Mouse (Mus musculus) limb, embryonic 13.5 days (tissue): ENCODE results near the gene Tnrc6c. TPM values are rescaled to one million over a fixed set of nuclear protein-coding genes. Genes with fewer than 3 reads are reported as not detected.

ENCODE experiments used
- ATAC-seq: fragments of 200-750 bp; cut with Nextera tagmentation; 2 replicates; pipeline ENCODE4 v1.8.0; 2017; ENCODE audit warnings: low read depth, moderate number of reproducible peaks, moderate TSS enrichment; ENCODE audit not compliant: low FRiP score
- H3K27ac ChIP-seq: fragments of 300-500 bp; sonication (generic); 2 replicates; pipeline ENCODE4 v1.5.1; 2015; ENCODE audit warnings: inconsistent platforms, mild to moderate bottlenecking, moderate library complexity
- H3K27me3 ChIP-seq: fragments of 300-500 bp; sonication (generic); 2 replicates; pipeline ENCODE4 v1.6.1; 2015; ENCODE audit warnings: mild to moderate bottlenecking, inconsistent platforms
- H3K36me3 ChIP-seq: fragments of 300-500 bp; sonication (generic); 2 replicates; pipeline ENCODE4 v1.6.1; 2015; ENCODE audit warnings: inconsistent platforms, mild to moderate bottlenecking, moderate library complexity
- H3K4me1 ChIP-seq: fragments of 300-500 bp; sonication (generic); 2 replicates; pipeline ENCODE4 v1.6.1; 2015; ENCODE audit warnings: inconsistent platforms
- H3K4me2 ChIP-seq: fragments of 300-500 bp; sonication (generic); replicated peaks from 2 replicates; pipeline ENCODE4 v1.6.1; 2015; ENCODE audit warnings: inconsistent platforms, mild to moderate bottlenecking, moderate library complexity
- H3K4me3 ChIP-seq: fragments of 300-500 bp; sonication (generic); 2 replicates; pipeline ENCODE4 v1.5.1; 2015; ENCODE audit warnings: moderate library complexity, mild to moderate bottlenecking, inconsistent platforms
- H3K9ac ChIP-seq: fragments of 300-500 bp; sonication (generic); 2 replicates; pipeline ENCODE4 v1.6.1; 2015; ENCODE audit warnings: mild to moderate bottlenecking, inconsistent platforms
- H3K9me3 ChIP-seq: fragments of 300-500 bp; sonication (generic); 2 replicates; pipeline ENCODE4 v1.6.1; 2016; ENCODE audit warnings: inconsistent platforms
- WGBS: fragments of 180-500 bp; shearing (Covaris S2); methylation state at CpG from one replicate; pipeline ENCODE4 v1.1.7; 2015; 5-methylcytosine and 5-hydroxymethylcytosine counted together
- polyA plus RNA-seq: library from polyadenylated mRNA; unstranded; fragments of >200 nt; fragmentation: Nextera tagmentation; extraction: Ambion mirVana; gene quantifications from 2 replicates; pipeline ENCODE4 v1.2.1, GENCODE M21; 2015

The Tnrc6c gene
- polyA plus RNA-seq, 1 experiment from 2014 or later: 19.6 TPM

DNA sequence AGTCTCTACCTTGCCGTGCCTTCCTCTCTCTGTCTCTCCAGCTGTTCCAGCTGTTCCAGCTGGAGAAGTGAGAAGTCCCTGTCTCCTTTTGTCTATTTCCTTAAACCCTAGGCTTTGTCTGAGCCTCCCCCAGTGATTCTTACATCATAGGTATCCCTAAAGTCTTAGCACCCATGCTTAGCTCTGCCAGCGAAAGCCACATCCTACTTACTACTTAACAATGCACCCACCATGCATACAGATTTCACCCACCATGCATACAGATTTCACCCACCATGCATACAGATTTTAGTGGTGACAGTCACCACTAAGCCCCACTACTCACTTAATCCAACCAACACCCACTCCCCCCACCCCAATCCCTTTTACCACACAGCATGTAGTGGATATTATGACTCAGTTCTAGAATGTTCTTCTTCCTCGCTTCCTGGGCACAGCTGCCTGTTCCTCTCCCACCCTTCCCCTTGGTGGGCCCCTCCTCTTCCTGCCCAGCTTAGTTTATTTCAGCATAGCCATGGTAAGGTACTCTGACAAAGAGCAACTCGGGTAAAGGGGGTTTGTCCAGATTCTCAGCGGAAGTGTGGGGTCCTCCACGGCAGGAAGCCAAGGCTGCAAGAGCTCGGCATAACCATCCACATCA is 14.6 kb upstream of the Tnrc6c start:
- no peak overlapping the region for H3K27ac ChIP-seq
- H3K9me3 ChIP-seq: no peaks in the 10 kb centered on the region
- H3K4me2 ChIP-seq: no peak overlapping the region
- ATAC-seq: no peak
- no peak overlapping the region for H3K9ac ChIP-seq
- H3K36me3 ChIP-seq: no peaks in the 10 kb centered on the region
- no peaks in the 10 kb centered on the region for H3K27me3 ChIP-seq
- 72% methylated on average over 7 of the region's 7 CpGs for WGBS
- no peak overlapping the region for H3K4me3 ChIP-seq
- H3K4me1 ChIP-seq: peaks cover 29% of the 10 kb centered on the region; the same call in 1 of the 2 replicates

- Histone ChIP-seq H3K27me3 (no peaks in the 10 kb centered on the region), H3K4me3 (no peak overlapping the region), H3K36me3 (no peaks in the 10 kb centered on the region), H3K9me3 (no peaks in the 10 kb centered on the region), H3K4me2 (no peak overlapping the region), H3K27ac (no peak overlapping the region), H3K4me1 (peaks cover 19% of the 10 kb centered on the region; the same call in 1 of the 2 replicates), H3K9ac (no peak overlapping the region)
- ATAC-seq: no peak
- 76% methylated on average over 2 of the region's 2 CpGs for WGBS
Measured at GRCm38 (mm10) chr11:117642181-117642580, 11.9 kb upstream of the Tnrc6c start.

DNA sequence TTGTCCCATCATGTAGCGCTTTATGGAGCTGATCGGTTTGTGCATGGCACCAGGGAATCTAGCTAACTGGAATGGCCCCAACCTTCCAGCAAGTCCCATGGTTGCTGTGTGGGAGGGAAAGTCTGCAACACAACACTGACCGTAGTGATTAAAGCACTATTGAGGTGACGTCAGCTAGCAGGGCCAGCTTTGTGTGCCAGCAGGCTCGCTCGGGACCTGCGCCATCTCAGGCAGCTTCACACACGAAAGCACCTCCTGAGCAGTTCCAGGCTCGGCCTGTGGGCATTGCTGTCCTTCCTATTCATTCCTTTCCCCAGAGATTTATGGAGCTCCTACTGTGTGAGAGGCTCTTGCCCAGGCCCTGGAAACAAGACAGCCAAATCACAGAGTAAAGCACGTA is 10.8 kb upstream of the Tnrc6c start:
- no peak overlapping the region for H3K9ac ChIP-seq
- no peak overlapping the region for H3K4me3 ChIP-seq
- WGBS: 56% methylated on average over 10 of the region's 10 CpGs
- no peaks in the 10 kb centered on the region for H3K9me3 ChIP-seq
- H3K27me3 ChIP-seq: no peaks in the 10 kb centered on the region
- H3K4me2 ChIP-seq: no peak overlapping the region
- H3K36me3 ChIP-seq: no peaks in the 10 kb centered on the region
- no peak overlapping the region for H3K27ac ChIP-seq
- ATAC-seq: no peak
- peaks cover 18% of the 10 kb centered on the region; the same call in 1 of the 2 replicates for H3K4me1 ChIP-seq

DNA sequence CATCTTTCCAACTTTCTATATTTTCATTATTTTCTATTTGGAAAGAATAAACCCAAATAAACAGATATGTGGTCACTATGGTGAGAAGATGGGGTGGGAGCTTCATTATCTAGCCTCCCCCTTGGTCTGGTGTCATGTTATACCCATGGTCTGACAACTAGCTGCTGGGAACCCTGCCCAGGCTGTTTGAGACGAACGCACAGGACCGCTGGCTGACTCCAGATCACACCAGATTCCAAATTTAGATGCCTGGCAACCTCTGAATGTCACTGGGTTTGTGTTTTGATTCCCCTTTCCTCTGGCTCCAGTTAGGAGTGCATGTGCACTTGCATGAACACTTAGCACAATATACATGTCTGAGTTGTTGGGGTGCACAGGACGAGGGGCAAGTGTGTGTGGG is 7.3 kb upstream of the Tnrc6c start:
- no peaks in the 10 kb centered on the region for H3K9me3 ChIP-seq
- WGBS: 77% methylated on average over 4 of the region's 4 CpGs
- H3K4me1 ChIP-seq: peaks cover 5% of the 10 kb centered on the region; the same call in 1 of the 2 replicates
- H3K27ac ChIP-seq: no peak overlapping the region
- no peak overlapping the region for H3K4me3 ChIP-seq
- no peak overlapping the region for H3K9ac ChIP-seq
- no peak overlapping the region for H3K4me2 ChIP-seq
- no peak for ATAC-seq
- H3K27me3 ChIP-seq: 0 out of 2 replicates have a peak, but pooled peaks cover 2% of the 10 kb centered on the region
- no peaks in the 10 kb centered on the region for H3K36me3 ChIP-seq

DNA sequence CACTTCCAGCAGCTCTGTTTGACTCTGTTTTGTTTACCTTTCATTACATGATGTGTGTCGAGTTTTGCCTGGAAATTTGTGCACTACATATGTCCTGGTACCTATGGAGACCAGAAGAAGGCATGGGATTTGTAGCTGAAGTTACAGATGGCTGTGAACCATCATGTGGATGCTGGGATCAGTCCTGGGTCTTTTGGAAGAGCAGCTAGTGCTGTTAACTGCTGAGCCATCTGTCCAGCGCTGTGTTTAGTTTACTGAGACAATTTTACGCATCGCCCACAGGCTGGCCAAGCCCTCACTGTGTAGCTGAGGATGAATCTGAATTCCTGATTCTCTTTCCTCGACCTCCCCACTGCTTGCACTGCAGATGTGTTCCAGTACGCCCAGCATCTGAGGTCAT is 6.1 kb upstream of the Tnrc6c start:
- Histone ChIP-seq H3K9ac (no peak overlapping the region), H3K9me3 (no peaks in the 10 kb centered on the region), H3K4me1 (peaks cover 6% of the 10 kb centered on the region; the same call in 1 of the 2 replicates), H3K36me3 (no peaks in the 10 kb centered on the region), H3K4me2 (no peak overlapping the region), H3K4me3 (no peak overlapping the region), H3K27ac (no peak overlapping the region), H3K27me3 (0 out of 2 replicates have a peak, but pooled peaks cover 2% of the 10 kb centered on the region)
- 70% methylated on average over 6 of the region's 6 CpGs for WGBS
- no peak for ATAC-seq

DNA sequence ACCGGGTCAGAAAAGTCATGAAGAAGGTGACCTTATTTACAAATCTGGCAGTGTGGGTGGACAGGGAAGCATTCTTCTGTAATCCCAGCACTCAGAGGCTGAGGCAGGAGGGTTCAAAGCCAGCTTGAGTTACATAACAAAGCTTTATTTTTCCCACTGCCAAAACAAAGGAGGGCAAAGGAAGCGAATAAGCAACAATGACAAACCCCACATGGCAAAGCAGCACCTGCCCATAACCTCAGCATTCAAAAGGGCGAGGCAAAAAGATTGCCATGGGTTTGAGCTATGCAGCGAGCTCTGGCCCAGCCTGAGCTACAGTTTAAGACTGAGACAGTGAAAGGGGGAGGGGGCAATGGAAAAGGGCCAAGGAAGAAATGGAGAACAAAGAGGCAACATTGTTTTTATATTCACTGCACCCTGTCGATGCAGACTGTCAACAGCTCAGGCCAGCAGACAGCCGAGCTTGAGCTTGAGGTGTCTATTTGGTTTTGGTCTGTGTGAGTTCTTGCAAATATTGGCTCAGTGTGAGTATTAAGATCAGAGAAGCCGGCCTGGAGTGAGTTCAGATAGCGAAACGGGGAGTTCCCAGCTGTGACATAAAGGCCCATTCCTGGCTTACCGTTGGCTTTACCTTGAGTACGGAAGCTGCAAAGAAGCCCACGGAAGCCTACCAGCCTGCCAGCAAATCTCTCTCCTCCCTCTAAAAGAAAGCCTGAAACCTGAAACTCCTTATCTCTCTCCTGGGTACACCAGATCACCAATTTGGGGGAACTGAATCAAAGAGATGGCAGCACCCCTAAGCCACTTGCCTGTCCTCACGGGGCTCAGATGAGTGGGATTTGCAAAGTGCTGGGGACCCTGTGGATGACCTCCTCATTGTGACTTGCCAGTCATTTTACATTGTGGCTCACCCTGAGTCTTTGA is 3.1 kb upstream of the Tnrc6c start:
- 0 out of 2 replicates have a peak, but pooled peaks cover 2% of the 10 kb centered on the region for H3K27me3 ChIP-seq
- WGBS: 74% methylated on average over 13 of the region's 13 CpGs

GRCm38 (mm10) chr11:117652907-117653306 is 1.2 kb upstream of the Tnrc6c start:
- peak overlapping the region; percentile 77 for H3K4me2 ChIP-seq
- no peak overlapping the region for H3K27ac ChIP-seq
- peaks cover 24% of the 10 kb centered on the region for H3K4me1 ChIP-seq
- peak overlapping the region; percentile 73; the same call in 1 of the 2 replicates for H3K9ac ChIP-seq
- no peaks in the 10 kb centered on the region for H3K9me3 ChIP-seq
- no peak overlapping the region for H3K4me3 ChIP-seq
- H3K27me3 ChIP-seq: 0 out of 2 replicates have a peak, but pooled peaks cover 2% of the 10 kb centered on the region
- no peaks in the 10 kb centered on the region for H3K36me3 ChIP-seq
- no peak for ATAC-seq
- 66% methylated on average over 3 of the region's 3 CpGs for WGBS

More for the DNA sequence above, 3.1 kb upstream of the Tnrc6c start:
- Histone ChIP-seq H3K9ac (no peak overlapping the region), H3K36me3 (no peaks in the 10 kb centered on the region), H3K4me3 (no peak overlapping the region), H3K4me2 (no peak overlapping the region), H3K9me3 (no peaks in the 10 kb centered on the region), H3K27ac (no peak overlapping the region), H3K4me1 (peaks cover 8% of the 10 kb centered on the region)
- no peak for ATAC-seq

DNA sequence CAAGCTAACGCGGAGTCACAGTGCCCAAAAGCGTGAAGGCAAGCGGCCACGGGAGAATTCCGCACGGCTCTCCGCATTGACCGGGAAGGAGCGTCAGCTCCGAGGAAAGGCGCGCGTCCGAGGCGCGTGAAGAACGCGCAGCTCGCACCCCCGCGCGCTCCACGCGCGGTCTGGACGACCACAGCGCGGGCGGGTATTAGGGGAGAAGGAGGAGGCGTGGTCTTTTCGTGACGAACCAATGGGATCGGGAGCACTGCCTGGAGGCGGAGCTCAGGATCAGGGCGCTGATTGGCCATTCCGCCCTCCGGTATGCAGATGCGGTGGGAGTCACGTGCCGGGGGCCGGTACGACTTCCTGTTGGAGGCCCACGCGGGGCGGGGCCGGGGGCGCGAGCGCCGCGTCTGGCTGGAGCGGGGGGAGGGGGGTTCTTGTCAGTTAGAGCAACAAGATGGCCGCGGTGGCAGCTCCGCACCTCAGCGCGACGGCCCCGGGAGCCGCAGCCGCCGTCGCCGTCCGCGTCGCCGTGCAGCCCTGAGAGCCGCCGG is 363 bp downstream of the Tnrc6c start:
- 1% methylated on average over 56 of the region's 71 CpGs for WGBS
- Histone ChIP-seq H3K9me3 (no peaks in the 10 kb centered on the region), H3K4me3 (peak overlapping the region; percentile 93), H3K4me1 (peaks cover 37% of the 10 kb centered on the region), H3K36me3 (no peaks in the 10 kb centered on the region), H3K27me3 (0 out of 2 replicates have a peak, but pooled peaks cover 2% of the 10 kb centered on the region), H3K27ac (peak overlapping the region; percentile 95), H3K9ac (peak overlapping the region; percentile 97), H3K4me2 (peak overlapping the region; percentile 77)
- ATAC-seq: peak; percentile 97

DNA sequence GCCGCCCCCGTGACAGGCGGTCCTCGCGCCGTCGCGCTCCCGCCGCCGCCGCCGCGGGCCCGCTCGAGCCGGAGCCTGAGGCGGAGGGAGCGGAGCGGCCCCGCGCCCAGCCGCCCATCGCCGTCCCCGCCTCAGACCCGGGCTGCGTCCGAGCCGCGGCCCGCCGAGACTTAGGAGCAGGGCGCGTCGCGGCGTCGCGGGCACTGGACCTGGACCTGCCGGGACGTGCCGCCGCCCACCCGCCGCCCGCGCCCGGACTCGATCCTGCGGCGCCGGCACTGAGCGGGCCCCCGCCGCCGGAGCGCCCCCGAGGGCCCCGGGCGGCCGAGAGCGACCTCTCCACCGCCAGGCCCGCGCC is 824 bp downstream of the Tnrc6c start:
- no peaks in the 10 kb centered on the region for H3K27me3 ChIP-seq
- H3K4me2 ChIP-seq: peak overlapping the region; percentile 76
- H3K4me3 ChIP-seq: peak overlapping the region; percentile 93
- H3K9ac ChIP-seq: peak overlapping the region; percentile 97
- peaks cover 37% of the 10 kb centered on the region for H3K4me1 ChIP-seq
- H3K36me3 ChIP-seq: no peaks in the 10 kb centered on the region
- no peaks in the 10 kb centered on the region for H3K9me3 ChIP-seq
- H3K27ac ChIP-seq: peak overlapping the region; percentile 95
- WGBS: 0% methylated on average over 43 of the region's 66 CpGs
- ATAC-seq: peak; percentile 25

- Histone ChIP-seq H3K4me2 (peak overlapping the region; percentile 76), H3K9ac (peak overlapping the region; percentile 97), H3K36me3 (no peaks in the 10 kb centered on the region), H3K9me3 (no peaks in the 10 kb centered on the region), H3K4me1 (peaks cover 37% of the 10 kb centered on the region), H3K27me3 (no peaks in the 10 kb centered on the region), H3K27ac (peak overlapping the region; percentile 95), H3K4me3 (peak overlapping the region; percentile 93)
- under 1% methylated on average over 74 of the region's 80 CpGs for WGBS
- no peak for ATAC-seq
Measured at GRCm38 (mm10) chr11:117655292-117656076, 1.4 kb downstream of the Tnrc6c start.

GRCm38 (mm10) chr11:117656077-117656401 is 1.9 kb downstream of the Tnrc6c start:
- WGBS: 6% methylated on average over 10 of the region's 10 CpGs
- H3K4me1 ChIP-seq: peaks cover 37% of the 10 kb centered on the region
- peak overlapping the region; percentile 93 for H3K4me3 ChIP-seq
- H3K36me3 ChIP-seq: no peaks in the 10 kb centered on the region
- H3K9ac ChIP-seq: peak overlapping the region; percentile 97
- ATAC-seq: no peak
- H3K9me3 ChIP-seq: no peaks in the 10 kb centered on the region
- H3K4me2 ChIP-seq: peak overlapping the region; percentile 76
- H3K27me3 ChIP-seq: no peaks in the 10 kb centered on the region
- peak overlapping the region; percentile 95; the same call in 1 of the 2 replicates for H3K27ac ChIP-seq
